Mouse (Mus musculus) T-helper 1 cell (primary cell): ENCODE results near the gene Clstn1.
"Not testable (repeated sequence)": the region's sequence is repeated elsewhere in the genome, so short reads cannot be mapped to it uniquely, and the experiment has no call there.

Experiments used
- in situ Hi-C: fragments of 300-600 bp; cut with MboI, MseI; formaldehyde crosslinking; loops from one replicate; pipeline ENCODE4 v1.15.1; 2025; ENCODE audit warnings: high pct_unique_total_duplicates

Clstn1 gene

GRCm38 (mm10) chr4:149594913-149595581 is 8.8 kb downstream of the Clstn1 start:
- in situ Hi-C loops: no loop called here

GRCm38 (mm10) chr4:149597641-149598208 is 11.5 kb downstream of the Clstn1 start:
- in situ Hi-C loops: no loop called here

- in situ Hi-C loops: no loop called here
These were observed 13.3 kb downstream of the Clstn1 start for GRCm38 (mm10) chr4:149599549-149599948.

- in situ Hi-C loops: no loop called here
These were observed 13.9 kb downstream of the Clstn1 start for GRCm38 (mm10) chr4:149600130-149600529.

DNA sequence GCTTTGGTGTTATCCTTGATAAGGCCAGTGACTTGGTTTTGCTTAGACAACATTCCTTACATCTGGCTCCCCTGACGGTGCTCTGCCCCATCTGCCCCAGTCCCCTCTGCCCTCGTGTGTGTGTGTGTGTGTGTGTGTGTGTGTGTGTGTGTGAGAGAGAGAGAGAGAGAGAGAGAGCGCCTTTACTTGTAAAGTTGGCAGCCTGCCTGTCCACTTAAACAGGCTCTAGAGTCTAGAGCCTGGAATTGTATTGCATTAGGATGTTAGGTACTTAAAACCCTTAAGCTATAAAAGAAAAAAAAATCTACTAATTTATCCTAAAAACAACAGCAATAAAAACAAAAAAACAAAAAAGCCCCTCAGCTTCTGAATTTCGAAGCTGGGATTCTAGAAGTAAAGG is 15.2 kb downstream of the Clstn1 start:
- in situ Hi-C loops: no loop called here

GRCm38 (mm10) chr4:149602236-149602635 is 16.0 kb downstream of the Clstn1 start:
- in situ Hi-C loops: no loop called here

DNA sequence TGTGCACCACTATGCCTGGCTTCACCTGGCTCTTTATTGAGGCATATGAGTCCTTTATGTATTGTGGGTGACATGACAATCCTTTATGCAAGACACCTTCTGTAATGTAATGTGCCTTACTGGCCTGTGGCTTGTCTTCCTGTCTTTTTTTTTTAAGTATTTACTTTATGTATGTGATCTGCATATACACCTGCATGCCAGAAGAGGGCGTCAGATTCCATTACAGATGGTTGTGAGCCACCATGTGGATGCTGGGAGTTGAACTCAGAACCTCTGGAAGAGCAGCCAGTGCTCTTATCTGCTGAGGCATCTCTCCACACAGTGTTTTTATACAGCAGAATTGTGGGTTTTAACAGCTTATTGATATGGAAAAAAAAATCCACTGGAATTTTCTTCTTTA is 17.6 kb downstream of the Clstn1 start:
- in situ Hi-C loops: no loop called here

DNA sequence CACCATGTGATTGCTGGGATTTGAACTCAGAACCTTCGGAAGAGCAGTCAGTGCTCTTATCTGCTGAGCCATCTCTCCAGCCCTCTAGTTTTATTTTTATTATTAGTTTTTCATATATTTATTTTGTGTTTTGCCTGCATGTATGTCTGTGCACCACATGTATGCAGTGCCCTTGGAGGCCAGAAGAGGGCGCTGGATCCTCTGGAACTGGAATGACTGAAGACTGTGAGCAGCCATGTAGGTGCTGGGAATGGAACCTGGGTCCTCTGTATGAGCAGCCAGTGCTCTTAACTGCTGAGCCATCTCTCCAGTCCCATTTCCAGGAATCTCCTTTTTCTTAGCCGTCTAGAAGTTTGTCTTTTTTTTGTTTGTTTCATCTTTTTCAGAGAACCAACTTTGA is 18.2 kb downstream of the Clstn1 start:
- in situ Hi-C loops: no loop called here

DNA sequence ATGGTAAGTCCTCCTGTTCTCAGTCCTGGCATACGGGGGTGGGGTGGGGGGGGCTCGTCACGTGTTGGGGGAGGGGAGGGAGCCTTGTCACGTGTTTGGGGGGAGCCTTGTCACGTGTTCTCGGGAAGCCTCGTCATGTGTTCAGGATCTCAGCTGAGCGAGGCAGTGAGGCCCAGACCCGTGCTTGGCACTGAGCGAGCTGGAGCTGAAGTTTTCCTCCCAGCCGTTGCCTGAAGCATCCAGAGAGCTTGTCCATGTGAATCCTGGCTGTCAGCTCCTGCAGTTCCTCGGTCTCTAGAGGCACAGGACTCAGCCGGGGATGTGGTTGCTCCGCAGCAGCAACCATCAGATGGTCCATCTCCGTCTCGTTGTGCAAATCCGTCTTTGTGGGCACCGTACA is 19.8 kb downstream of the Clstn1 start:
- in situ Hi-C loops: loop anchor here (5.0 kb wide), 1 partner anchor 59 kb away; no protein-coding TSS in a partner anchor

GRCm38 (mm10) chr4:149606766-149607358 is 20.6 kb downstream of the Clstn1 start:
- in situ Hi-C loops: loop anchor here (5.0 kb wide), 1 partner anchor 60 kb away; no protein-coding TSS in a partner anchor

DNA sequence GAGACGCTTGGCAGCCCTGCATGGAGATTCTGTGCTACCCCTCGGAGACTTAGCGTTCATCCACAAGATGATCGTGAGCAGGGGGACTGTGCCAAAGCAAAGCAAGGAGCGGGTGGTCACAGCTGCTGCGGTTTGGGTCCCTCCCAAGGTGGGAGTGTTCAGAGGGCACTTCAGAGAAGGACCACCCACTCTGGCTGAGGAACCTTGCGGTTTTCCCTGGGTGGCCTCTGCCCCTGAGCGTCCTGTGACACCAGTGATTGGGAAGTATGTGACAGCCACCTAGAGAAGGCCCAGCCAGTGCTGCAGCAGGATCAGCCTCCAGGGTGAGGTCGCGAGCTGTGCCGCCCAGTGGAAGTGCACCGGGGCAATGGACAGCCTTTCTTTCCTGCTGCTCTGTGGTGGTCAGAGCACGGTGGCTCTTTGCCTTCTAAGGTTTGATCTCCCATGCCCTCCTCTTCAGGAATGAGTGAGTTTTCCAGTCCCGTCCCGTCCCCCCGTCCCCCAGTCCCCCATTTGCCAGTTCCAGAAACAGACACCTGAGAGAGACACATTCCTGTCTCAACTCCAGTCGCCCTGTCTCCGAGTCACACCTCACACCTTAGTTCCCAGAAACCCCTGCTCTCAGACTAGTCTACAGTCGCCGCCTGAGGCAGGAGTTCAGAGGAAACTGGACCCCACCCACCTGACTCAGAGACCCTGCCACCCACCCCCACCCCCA is 21.5 kb downstream of the Clstn1 start:
- in situ Hi-C loops: loop anchor here (5.0 kb wide), 1 partner anchor 60 kb away; no protein-coding TSS in a partner anchor

GRCm38 (mm10) chr4:149608309-149608638 is 22.0 kb downstream of the Clstn1 start:
- in situ Hi-C loops: loop anchor here (5.0 kb wide), 1 partner anchor 61 kb away; no protein-coding TSS in a partner anchor

GRCm38 (mm10) chr4:149609256-149610025 is 23.2 kb downstream of the Clstn1 start:
- in situ Hi-C loops: loop anchor here (5.0 kb wide), 1 partner anchor 62 kb away; no protein-coding TSS in a partner anchor

GRCm38 (mm10) chr4:149611376-149612044 is 25.2 kb downstream of the Clstn1 start:
- in situ Hi-C loops: no loop called here

- in situ Hi-C loops: not testable (repeated sequence)
These were observed 27.2 kb downstream of the Clstn1 start for GRCm38 (mm10) chr4:149613497-149613896.

DNA sequence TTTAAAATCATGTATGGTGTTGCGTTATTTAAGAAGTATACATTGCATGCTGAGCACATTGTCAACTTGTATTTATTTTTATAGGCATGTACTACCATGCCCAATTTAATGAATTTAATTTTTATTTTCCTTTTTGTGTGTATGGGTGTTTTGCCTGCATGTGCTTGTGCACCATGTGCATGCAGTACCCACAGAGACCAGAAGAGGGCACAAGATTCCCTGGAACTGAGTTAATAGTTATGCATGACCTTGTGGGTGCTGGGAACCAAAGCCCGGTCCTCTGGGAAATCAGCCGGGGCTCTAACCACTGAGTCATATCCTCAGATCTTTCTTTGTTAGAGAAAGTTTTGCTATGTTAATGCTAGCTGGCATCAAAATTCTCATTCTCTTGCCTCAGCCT is 28.6 kb downstream of the Clstn1 start:
- in situ Hi-C loops: no loop called here

DNA sequence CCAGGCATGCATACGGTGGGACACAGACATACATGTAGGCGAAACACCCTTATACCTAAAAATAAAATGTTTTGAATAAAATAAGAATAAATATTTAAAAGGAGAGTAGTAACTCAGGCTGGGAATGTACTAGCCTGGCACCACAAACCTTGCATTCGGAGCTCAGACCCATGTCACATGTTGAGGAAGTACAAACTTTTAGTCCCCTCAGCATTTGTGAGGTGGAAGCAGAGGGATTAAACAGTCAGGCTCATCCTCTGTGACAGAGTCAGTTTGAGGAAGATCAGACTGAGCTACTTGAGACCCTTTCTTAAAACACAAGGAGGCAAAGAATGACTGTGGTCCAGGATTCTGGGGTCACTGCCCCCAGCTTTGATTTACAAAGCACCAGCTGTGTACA is 30.7 kb downstream of the Clstn1 start:
- in situ Hi-C loops: not testable (repeated sequence)

- in situ Hi-C loops: no loop called here
These were observed 33.7 kb downstream of the Clstn1 start for GRCm38 (mm10) chr4:149619988-149620387.

GRCm38 (mm10) chr4:149621286-149621685 is 35.0 kb downstream of the Clstn1 start:
- in situ Hi-C loops: no loop called here

- in situ Hi-C loops: no loop called here
These were observed 37.4 kb downstream of the Clstn1 start for GRCm38 (mm10) chr4:149623711-149624110.

GRCm38 (mm10) chr4:149626809-149627208 is 40.5 kb downstream of the Clstn1 start:
- in situ Hi-C loops: no loop called here
